Mouse (Mus musculus) thymus, postnatal 14 days (tissue): Measurements from ENCODE around the gene Pkdcc.

Source experiments
- DNase-seq: peaks from one replicate; pipeline ENCODE4 v3.0.0; 2021

The Pkdcc gene

GRCm38 (mm10) chr17:83213228-83213915 is 1.7 kb upstream of the Pkdcc start:
- no peak for DNase-seq

DNA sequence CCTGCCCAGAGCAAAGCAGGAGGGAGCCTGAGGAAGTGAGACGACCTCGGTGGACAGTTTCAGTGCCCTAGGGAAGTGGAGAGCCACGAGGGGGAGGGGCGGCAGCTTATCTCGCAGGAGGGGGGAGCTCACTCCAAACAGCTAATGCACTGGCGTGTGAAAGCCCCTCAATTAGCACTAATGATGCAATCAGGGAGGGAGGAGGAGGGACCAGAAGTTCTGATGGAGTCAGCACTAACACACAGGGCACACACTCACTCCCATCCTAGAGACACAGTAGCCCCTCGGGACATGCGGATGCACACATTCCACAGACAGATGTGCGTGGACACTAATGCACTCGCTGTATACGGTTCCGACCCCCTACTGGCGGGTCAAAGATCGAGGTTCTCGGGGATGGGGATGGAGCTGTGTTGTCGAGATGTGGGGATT is 915 bp upstream of the Pkdcc start:
- DNase-seq = peak; percentile 19

DNA sequence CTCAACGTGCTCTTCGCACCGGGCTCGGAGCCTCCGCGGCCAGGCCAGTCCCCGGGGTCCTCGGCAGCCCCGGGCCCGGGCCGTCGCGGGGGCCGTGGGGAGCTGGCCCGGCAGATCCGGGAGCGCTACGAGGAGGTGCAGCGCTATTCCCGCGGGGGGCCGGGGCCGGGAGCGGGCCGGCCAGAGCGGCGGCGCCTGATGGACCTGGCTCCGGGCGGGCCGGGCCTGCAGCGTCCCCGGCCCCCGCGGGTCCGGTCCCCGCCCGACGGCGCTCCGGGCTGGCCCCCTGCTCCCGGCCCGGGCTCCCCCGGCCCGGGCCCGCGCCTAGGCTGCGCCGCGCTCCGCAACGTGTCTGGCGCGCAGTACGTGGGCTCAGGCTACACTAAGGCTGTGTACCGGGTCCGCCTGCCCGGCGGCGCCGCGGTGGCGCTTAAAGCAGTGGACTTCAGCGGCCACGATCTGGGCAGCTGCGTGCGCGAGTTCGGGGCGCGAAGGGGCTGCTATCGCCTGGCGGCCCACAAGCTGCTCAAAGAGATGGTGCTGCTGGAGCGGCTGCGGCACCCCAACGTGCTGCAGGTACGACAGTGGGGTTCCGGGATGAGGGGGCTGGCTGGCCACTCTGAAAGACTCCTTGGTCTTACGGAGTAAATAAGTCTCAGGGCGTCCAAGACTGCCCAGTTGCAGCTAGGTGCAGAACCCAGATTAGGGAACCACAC is 595 bp downstream of the Pkdcc start:
- DNase-seq = peak; percentile 12

GRCm38 (mm10) chr17:83216251-83216919 is 1.3 kb downstream of the Pkdcc start:
- no peak for DNase-seq

GRCm38 (mm10) chr17:83218189-83218588 is 3.1 kb downstream of the Pkdcc start:
- no peak for DNase-seq

DNA sequence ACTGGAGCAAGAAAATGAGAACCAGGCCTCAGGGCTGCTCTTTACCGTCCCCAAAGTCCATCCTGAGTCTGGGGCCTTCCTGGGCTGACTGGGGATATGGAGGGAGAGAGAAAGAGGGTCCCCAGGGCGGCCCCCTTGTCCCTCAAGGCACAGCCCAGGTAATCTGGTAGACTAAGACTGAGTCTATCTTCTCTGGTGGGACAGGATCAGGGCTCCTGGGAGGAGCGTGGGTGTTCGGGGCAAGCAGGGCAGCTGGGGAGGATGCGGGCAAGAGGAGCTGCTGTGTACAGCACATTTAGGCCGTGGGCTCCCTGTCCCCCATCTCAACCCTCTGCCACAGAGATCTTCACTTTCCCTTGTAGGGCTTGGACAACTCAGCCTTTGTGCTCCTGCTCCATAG is 3.6 kb downstream of the Pkdcc start:
- no peak for DNase-seq

GRCm38 (mm10) chr17:83219351-83220287 is 4.5 kb downstream of the Pkdcc start:
- DNase-seq = no peak

DNA sequence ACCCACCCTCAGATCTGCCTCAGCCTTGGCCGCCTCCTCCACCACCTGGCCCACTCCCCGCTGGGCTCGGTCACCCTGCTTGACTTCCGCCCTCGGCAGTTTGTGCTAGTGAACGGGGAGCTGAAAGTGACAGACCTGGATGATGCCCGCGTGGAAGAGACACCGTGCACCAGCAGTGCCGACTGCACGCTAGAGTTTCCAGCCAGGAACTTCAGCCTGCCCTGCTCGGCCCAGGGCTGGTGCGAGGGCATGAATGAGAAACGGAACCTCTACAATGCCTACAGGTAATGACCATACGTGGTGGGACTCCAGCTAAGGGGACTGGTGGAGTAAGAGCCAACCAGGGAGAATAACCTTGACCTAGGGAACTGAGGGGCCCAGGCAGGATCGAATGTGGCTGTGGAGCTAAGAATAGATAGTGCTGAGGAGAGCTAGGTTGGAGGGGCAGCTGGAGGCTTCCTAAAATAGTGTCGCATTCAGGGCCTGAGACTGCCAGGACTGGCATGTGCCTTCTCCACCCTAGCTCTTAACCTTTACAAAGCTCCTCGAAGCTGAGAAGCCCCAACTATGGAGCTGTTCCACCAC is 6.0 kb downstream of the Pkdcc start:
- no peak for DNase-seq

DNA sequence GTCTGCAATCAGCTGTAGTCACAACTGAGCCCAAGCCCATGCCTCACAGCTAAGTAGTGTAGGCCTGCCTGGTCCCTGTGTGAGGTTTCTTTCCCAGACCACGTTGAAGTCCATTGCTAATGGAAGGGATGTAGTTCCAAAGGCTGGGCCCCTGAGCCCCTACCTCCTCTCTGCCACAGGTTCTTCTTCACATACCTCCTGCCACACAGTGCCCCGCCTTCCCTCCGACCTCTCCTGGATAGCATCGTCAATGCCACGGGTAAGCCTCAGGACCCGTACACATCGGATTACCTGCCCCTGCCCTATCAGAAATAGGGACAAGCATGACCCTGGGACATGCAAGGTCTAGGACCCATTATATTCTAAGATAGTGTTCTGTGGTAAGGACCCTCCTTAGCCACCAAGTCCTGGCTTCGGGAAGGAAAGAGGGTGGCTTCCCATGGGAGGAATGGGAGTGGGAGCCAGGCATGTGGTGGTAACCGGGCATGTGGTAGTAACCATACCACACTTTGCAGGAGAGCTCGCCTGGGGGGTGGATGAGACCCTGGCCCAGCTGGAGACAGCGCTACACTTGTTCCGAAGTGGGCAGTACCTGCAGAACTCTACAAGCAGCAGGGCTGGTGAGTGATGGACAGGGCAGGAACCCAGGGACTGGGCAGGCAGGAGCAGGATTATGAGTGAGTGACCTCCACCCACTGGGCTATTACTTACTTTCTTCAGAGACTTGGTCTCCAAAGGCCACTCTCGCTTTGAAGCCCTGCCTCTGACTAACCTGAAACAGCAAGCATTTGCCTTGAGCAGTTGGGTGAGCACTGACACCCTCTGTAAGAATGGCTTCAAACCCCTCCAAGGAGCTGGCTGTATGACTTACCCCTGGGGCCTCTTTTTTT is 6.8 kb downstream of the Pkdcc start:
- DNase-seq = no peak

DNA sequence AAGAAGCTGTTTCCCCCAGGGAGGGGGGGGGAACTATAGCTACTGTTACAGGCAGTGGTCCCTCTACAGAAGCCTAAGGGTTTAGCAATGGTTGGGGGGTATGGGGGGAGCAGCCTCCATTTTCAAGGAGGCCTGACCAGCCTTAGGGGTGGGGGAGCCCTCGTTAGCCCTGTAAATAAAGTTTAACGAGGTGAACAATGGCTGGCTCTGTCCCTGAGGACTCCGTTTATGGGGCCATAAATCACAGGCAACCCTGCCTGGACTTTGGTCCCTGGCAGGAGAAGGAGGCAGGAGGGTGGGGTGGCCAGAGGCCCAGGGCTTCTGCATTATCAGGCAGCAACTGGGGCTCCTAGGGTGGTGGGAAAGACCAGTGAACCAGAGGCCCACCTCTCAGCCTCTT is 7.6 kb downstream of the Pkdcc start:
- no peak for DNase-seq

DNA sequence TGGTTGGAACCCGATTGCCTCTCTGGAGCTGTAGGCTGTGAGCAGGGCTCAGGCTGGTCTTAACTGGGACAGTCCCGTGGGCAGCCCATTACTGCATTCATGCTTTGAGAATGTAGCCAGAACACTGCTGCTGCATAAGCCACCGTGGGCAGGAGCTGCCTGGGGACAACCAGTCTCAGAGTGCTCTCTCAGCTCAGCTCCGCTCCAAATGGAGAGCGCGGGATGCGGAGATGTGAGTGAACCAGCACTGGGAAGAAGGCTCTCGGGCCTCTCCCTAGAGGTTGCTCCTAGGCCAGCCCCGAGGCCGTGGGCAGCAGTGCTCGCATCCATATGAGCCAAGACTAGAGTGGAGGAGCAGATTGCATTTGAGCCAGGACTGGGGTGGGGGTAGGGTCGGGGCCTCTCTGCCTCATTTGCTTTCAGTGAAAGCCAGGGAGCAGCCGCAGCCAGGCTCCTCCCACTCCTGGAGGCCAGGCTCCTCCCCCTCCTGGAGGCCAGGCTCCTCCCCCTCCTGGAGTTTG is 9.4 kb downstream of the Pkdcc start:
- DNase-seq = no peak

DNA sequence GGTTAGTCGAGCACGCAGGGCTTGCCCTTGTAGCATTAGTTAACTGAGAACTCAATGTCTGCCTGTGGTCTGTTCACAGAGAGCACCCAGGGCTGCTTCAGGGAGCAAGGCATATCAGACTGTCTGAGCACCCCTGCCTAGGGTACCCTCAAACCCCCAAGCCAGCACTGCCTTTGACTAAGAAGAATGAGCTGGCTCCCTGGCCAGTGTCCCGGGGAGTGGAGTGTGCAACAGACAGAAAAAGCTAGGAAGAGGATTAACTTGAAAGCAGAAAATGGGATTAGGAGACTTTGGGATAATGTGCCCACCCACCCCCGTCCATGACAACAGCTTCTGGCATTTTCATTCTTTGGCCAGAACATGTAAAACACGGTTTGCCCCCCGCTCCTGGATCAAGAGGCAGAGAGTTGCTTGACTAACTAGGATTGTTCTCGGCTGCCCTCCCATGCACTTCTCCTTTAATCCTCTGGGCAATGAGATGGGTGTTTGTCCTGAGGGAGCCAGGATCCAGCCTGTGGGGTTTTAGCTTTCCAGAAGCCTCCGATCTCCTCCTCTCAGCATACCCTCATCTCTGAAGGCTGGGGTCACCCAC is 11.4 kb downstream of the Pkdcc start:
- no peak for DNase-seq

- DNase-seq = no peak
Observed at GRCm38 (mm10) chr17:83231357-83231756, 16.3 kb downstream of the Pkdcc start.

GRCm38 (mm10) chr17:83235227-83235626 is 20.1 kb downstream of the Pkdcc start:
- no peak for DNase-seq

GRCm38 (mm10) chr17:83236202-83236601 is 21.1 kb downstream of the Pkdcc start:
- no peak for DNase-seq

GRCm38 (mm10) chr17:83238123-83239058 is 23.3 kb downstream of the Pkdcc start:
- DNase-seq = no peak

DNA sequence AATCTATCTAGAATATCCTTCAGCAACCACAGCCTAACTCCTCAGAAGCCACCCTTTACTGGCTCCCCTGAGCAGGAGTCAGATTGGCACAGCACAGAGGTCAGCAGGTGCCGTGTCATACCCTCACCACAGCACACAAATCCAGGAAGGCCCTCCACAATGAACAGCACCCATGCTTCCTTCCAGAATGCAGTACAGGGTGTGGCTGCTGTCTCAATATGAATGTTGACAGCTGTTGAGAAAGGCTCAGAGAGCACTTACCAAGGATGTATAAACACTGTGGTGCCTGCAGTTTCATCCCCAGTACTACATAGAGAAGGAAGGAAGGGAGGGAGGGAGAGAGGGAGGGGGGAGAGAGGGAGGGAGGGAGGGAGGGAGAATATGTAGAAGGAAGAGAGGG is 29.4 kb downstream of the Pkdcc start:
- DNase-seq = no peak

DNA sequence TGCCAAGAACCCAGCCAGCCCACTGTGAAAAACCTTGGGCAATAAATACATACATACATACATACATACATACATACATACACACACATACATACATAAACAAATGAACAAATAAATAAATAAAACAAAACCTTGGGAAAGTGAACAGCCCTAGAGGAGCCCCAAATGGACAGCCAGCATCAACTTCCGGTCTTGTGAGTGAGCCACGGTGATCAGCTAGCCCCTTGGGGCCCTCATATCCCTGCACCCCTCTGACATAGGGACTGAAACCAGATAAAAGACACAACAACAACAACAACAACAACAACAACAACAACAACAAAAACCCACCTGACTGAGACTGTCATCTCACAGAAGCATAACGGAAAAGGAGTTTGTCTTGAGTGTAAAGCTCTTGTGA is 30.4 kb downstream of the Pkdcc start:
- DNase-seq = no peak

GRCm38 (mm10) chr17:83246090-83246489 is 31.0 kb downstream of the Pkdcc start:
- no peak for DNase-seq

GRCm38 (mm10) chr17:83247176-83247575 is 32.1 kb downstream of the Pkdcc start:
- DNase-seq = no peak
